Mouse (Mus musculus) right cerebral cortex, adult 2 months (tissue): ENCODE results near the gene Rcn3.
"Not testable (repeated sequence)": the region's sequence is repeated elsewhere in the genome, so short reads cannot be mapped to it uniquely, and the experiment has no call there.

Experiments used
- DNase-seq, 2 experiments: peaks; one replicate each; pipeline ENCODE4 v3.0.0; 2021 to 2022; ENCODE audit warnings: low spot score in 2 of 2

Gene Rcn3

GRCm38 (mm10) chr7:45124224-45125143, 32.5 kb upstream of the Rcn3 start, which contains the start of gene Rps11:
TSS of gene Rps11 (minus strand) at chr7:45124439.
- DNase-seq: peak; percentile 98 to 99

- no peak for DNase-seq
Measured at GRCm38 (mm10) chr7:45123186-45123570, 31.2 kb upstream of the Rcn3 start.

DNA sequence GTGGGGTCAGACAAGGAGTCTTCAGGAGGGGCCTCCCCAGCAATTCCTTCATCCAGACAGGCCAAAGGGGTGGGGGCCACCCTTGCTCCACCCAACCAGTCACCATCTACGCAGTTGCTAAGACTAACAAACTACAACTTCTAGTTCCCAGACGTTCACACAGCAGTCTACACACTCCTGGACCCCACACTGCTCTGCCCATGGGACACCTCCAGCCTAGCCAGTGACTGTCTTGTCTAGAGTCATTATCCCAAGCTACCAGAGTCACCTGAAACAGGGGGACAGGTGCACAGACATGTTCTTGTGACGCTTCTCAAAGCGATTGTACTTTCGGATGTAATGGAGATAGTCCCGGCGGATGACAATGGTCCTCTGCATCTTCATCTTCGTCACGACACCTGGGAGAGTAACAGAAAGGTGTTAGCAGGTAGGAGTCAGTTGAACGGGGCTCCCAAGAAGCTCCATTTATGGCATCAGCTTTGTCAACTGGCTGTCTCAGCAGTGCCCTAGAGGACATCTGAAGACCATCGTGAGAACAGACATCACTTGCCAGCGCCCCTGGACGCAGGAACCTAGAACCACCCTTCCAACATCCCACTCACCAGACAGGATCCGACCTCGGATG, 30.7 kb upstream of the Rcn3 start:
- DNase-seq: no peak

DNA sequence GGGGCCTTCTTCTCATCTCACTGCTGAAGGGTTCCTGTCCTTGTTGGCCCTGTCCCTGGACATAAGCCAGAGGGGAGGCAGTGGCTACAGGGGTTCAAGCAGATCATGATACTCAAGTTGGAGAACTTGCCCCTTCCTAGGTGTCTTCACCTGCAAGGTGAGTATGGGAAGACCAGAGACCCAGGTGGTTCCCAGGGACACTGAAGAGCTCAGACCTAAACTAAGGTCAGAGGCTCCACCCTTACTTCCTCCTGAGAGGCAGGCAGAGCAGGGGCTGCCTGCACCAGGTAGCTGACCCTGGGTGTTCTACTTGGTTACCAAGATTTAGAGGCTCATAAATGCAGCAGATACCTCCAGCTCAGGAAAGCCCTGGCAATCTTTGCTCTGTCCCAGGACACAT, 29.9 kb upstream of the Rcn3 start:
- DNase-seq: no peak

DNA sequence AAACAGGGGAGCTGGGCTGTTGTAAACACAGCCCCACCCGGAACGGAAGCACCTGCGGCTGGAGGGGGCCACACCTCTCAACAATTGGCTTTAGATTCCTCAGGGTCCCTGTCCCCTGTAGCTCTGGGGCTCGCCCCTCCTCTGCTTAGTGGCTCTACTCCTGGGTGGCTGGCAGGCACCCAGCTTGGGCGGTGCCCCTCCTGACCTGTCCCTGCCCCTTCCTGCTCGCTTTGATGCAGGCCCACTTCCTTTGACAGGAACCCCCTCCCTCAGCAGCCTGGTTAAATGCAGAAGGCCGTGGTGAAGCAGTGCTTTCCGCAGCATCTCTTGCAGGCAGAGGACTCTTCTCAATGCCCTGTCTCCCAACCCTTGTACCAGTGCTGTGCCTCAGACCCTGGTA, 29.4 kb upstream of the Rcn3 start:
- DNase-seq: no peak

- no peak for DNase-seq
Measured at GRCm38 (mm10) chr7:45119780-45120709, 28.0 kb upstream of the Rcn3 start.

DNA sequence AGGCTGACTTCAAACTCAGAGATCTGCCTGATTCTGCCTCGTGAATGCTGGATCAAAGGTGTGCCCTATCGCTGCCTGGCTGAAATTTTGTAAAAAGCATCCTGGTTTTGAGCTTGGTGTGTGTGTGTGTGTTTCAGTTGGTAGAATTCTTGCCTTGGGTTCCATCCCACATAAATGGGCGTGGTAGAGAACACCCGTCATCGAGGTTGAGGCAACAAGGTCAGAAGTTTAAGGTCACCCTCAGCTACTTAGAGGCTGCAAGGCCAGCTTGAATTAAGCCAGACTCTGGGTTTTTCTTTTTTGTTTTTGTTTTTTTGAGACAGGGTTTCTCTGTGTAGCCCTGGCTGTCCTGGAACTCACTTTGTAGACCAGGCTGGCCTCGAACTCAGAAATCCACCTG, 26.3 kb upstream of the Rcn3 start:
- no peak for DNase-seq

- DNase-seq: no peak
Measured at GRCm38 (mm10) chr7:45117566-45117965, 25.5 kb upstream of the Rcn3 start.

- DNase-seq: no peak
Measured at GRCm38 (mm10) chr7:45113476-45113875, 21.5 kb upstream of the Rcn3 start.

GRCm38 (mm10) chr7:45112529-45112928, 20.5 kb upstream of the Rcn3 start:
- no peak for DNase-seq

GRCm38 (mm10) chr7:45111940-45112339, 19.9 kb upstream of the Rcn3 start:
- DNase-seq: no peak

DNA sequence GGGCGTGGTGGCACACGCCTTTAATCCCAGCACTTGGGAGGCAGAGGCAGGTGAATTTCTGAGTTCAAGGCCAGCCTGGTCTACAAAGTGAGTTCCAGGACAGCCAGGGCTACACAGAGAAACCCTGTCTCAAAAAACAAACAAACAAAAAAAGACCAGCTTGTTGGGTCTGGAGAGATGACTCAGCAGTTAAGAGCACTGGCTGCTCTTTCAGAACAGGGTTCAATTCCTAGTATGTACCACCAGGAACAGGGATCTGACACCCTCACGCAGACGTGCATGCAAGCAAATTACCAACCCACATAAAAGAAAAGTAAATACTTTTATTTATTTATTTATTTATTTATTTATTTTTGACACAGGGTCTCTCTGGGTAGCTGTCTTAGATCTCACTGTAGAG, 18.1 kb upstream of the Rcn3 start:
- DNase-seq: not testable (repeated sequence)

DNA sequence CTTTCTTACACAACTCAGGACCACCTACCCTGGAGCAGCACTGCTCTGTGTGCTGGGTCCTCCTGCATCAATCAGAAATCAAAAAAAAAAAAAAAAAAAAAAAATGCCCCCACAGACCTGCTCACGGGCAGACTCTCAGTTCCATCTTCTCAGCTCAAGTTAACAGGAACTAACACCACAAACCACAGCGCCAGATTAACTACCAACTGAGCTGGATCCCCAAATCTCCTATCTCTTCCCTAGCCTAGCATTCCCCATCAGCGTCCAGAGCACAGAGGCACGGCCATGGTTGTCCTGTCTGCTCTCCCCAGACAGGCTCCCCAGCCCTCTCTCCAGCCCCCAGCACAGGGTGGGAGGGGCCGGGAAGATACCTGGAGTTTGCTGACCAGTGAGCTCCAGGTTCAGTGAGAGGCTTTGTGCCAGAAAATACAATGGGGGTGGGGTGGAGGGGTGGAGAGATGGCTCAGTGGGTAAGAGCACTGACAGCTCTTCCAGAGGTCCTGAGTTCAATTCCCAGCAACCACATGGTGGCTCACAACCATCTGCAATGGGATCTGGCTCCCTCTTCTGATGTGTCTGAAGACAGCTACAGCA, 15.1 kb upstream of the Rcn3 start:
- DNase-seq: no peak

- DNase-seq: no peak
Measured at GRCm38 (mm10) chr7:45106441-45106840, 14.4 kb upstream of the Rcn3 start.

- DNase-seq: no peak
Measured at GRCm38 (mm10) chr7:45105491-45105890, 13.5 kb upstream of the Rcn3 start.

DNA sequence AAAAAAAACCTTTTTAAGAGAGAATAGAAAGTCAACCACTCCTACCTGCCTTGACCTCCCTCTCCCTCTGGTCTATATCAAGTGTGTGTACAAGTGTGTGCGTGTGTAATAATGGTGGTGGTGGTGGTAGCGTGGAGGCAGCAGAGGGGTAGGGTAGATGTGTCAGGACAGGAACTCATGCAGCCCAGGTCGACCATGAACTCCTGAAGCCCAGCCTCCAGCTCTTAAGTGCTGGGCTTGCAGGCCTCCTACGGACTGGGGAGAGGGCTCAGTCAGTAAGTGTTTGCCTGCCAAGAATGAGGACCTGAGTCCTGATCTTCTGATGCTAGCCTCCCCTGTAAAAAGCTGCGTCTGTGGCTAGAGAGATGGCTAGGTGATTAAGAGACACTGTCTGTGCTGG, 12.9 kb upstream of the Rcn3 start:
- DNase-seq: no peak

DNA sequence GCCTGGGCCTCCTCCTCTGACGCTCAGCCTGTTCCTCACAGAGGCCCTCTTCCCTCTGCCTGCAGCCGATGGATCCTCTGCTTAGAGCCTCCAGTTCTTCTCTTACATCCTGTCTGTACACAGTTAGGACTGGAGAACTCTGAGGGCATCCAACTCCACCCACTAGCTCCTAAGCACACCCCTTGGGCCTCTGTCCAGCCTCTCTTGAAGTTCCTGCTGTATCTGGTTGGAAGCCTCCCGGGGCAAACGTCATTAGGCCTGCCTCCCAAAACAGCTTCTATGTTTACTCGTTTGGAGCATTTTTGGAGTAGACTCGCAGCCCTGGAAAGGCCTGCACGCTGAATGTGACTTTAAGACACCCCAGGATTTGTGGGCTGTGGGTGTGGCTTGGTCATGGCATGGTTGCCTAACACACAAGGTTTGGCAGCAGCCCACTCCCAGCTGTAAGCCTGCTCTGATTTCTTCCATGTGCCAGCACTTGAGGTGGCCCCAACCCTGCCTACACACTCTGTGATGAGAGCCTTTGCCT, 11.7 kb upstream of the Rcn3 start, which contains the start of gene Fcgrt:
TSS of gene Fcgrt (minus strand) at position 200 of the 529 bp plus-strand sequence.
- DNase-seq: peak in 1 of 2 experiments; percentile 45

GRCm38 (mm10) chr7:45102940-45103585, 11.0 kb upstream of the Rcn3 start:
- DNase-seq: no peak

DNA sequence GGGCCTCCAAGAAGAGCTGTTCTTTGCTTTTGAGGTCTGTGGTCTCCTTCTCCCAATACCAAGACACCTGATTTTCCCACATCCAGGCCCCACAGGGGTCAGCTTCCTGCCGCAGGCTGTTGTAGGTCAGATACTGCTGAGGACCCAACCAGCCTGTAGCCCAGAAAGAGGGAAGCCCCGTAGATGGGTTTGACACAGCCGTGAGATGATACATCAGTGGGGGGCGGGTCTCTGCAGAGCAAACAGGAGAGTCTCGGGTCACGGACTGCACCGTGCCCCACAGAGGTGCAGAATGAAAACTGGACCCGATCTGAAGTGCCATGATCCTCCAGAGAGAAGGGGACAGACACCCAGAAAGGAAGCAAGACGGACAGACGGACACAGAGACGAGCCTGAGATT, 10.4 kb upstream of the Rcn3 start:
- no peak for DNase-seq

DNA sequence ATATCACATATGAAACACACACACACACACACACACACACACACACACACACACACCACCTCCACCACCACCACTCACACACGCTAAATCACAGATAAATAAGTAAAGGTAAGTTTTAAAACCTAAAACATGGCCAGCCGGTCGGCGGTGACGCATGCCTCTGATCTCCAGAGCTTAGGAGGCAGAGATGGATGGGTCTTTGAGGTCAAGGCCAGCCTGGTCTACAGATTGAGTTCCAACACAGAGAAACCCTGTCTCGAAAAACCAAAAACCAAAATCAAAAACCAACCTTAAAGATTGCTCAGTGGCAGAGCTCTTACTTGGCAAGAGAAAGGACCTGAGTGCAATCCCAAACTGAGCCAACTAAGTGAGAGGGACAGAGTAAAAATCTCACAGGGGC, 8.0 kb upstream of the Rcn3 start:
- DNase-seq: no peak
